Mouse (Mus musculus) mature B cell (primary cell): ENCODE measurements around the gene Arid5b.

Source experiments
- in situ Hi-C: fragments of 300-500 bp; cut with MboI; formaldehyde crosslinking; loops from 2 replicates; pipeline ENCODE4 v1.14.3; 2019

Arid5b gene

GRCm38 (mm10) chr10:68136480-68137083 lies 142.0 kb downstream of the Arid5b start:
- in situ Hi-C loops = no loop called here

- in situ Hi-C loops = no loop called here
Measured at GRCm38 (mm10) chr10:68136051-68136450, 142.5 kb downstream of the Arid5b start.

- in situ Hi-C loops = no loop called here
Measured at GRCm38 (mm10) chr10:68135416-68135815, 143.1 kb downstream of the Arid5b start.

GRCm38 (mm10) chr10:68134549-68134948 lies 144.0 kb downstream of the Arid5b start:
- in situ Hi-C loops = no loop called here

GRCm38 (mm10) chr10:68134071-68134470 lies 144.5 kb downstream of the Arid5b start:
- in situ Hi-C loops = no loop called here

- in situ Hi-C loops = no loop called here
Measured at GRCm38 (mm10) chr10:68132636-68133035, 145.9 kb downstream of the Arid5b start.

- in situ Hi-C loops = no loop called here
Measured at GRCm38 (mm10) chr10:68132154-68132553, 146.4 kb downstream of the Arid5b start.

GRCm38 (mm10) chr10:68129651-68130050 lies 148.9 kb downstream of the Arid5b start:
- in situ Hi-C loops = no loop called here

GRCm38 (mm10) chr10:68129009-68129408 lies 149.5 kb downstream of the Arid5b start:
- in situ Hi-C loops = no loop called here

GRCm38 (mm10) chr10:68128441-68128848 lies 150.1 kb downstream of the Arid5b start:
- in situ Hi-C loops = no loop called here

GRCm38 (mm10) chr10:68127604-68128256 lies 150.8 kb downstream of the Arid5b start:
- in situ Hi-C loops = no loop called here

- in situ Hi-C loops = no loop called here
Measured at GRCm38 (mm10) chr10:68127104-68127503, 151.4 kb downstream of the Arid5b start.

GRCm38 (mm10) chr10:68126551-68126950 lies 152.0 kb downstream of the Arid5b start:
- in situ Hi-C loops = no loop called here

- in situ Hi-C loops = no loop called here
Measured at GRCm38 (mm10) chr10:68125919-68126550, 152.5 kb downstream of the Arid5b start.

GRCm38 (mm10) chr10:68124985-68125384 lies 153.6 kb downstream of the Arid5b start:
- in situ Hi-C loops = no loop called here

GRCm38 (mm10) chr10:68123446-68123845 lies 155.1 kb downstream of the Arid5b start:
- in situ Hi-C loops = no loop called here

GRCm38 (mm10) chr10:68121960-68122359 lies 156.6 kb downstream of the Arid5b start:
- in situ Hi-C loops = no loop called here

- in situ Hi-C loops = no loop called here
Measured at GRCm38 (mm10) chr10:68121251-68121650, 157.3 kb downstream of the Arid5b start.

GRCm38 (mm10) chr10:68120011-68120410 lies 158.5 kb downstream of the Arid5b start:
- in situ Hi-C loops = no loop called here

GRCm38 (mm10) chr10:68119285-68119684 lies 159.3 kb downstream of the Arid5b start:
- in situ Hi-C loops = no loop called here

GRCm38 (mm10) chr10:68114955-68115354 lies 163.6 kb downstream of the Arid5b start:
- in situ Hi-C loops = no loop called here

GRCm38 (mm10) chr10:68113645-68114044 lies 164.9 kb downstream of the Arid5b start:
- in situ Hi-C loops = no loop called here

- in situ Hi-C loops = no loop called here
Measured at GRCm38 (mm10) chr10:68112983-68113382, 165.6 kb downstream of the Arid5b start.
